Mouse (Mus musculus) C2C12 (cell line): Measurements from ENCODE around the gene Gm49333.

Experiments used
- CEBPB ChIP-seq: IDR thresholded peaks from one replicate; pipeline ENCODE4 v1.6.1; 2011; ENCODE audit warnings: low read depth, mild to moderate bottlenecking, control low read depth, moderate library complexity
- CTCF ChIP-seq: IDR thresholded peaks from one replicate; pipeline ENCODE4 v1.5.1; 2011; ENCODE audit not compliant: control insufficient read depth, insufficient read depth, insufficient read length

- TF ChIP-seq CTCF (no peak), CEBPB (no peak)
These were observed 10.9 kb upstream of the Gm49333 start for GRCm38 (mm10) chr16:20600511-20600910.
